Mouse (Mus musculus): ENCODE measurements around the gene Wee1.
A peak's percentile ranks its signal among the peaks of the same experiment; 100 is the strongest.
"Not testable (repeated sequence)": the region's sequence is repeated elsewhere in the genome, so short reads cannot be mapped to it uniquely, and the experiment has no call there.

Gene Wee1

DNA sequence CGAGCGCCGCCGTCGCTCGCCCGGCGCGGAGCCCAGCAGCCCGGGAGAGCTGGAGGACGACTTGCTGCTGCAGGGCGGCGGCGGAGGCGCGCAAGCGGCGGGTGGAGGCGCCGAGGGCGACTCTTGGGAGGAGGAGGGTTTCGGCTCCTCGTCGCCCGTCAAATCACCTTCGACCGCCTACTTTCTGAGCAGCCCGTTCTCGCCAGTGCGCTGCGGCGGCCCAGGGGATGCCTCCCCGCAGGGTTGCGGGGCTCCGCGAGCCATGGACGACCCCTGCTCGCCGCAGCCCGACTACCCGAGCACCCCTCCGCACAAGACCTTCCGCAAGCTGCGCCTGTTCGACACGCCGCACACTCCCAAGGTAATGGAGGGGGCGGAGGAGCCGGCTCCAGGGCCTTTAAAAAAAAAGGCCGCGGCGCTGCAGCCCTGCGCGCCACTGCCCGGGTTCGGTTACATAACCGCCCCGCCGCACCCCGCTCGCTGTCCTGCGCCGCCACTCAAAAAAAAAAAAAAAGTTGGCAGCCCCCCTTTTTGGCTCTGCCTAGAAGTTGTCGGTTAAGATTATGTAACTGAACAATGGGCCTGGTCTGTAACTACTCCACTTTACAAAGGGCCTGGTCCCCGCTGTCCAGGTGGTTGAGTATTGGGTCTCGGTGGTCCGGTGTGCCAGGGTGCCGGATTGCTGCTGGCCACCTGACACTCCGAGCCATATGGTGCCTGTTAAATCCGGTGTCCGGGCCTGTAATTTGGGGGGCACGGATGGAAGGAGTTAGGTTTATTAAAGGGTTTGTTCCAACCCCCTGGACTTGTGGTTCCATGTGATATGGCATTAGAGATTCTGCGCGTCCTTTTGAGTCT, 948 bp downstream of the Wee1 start:
- peak; percentile 34 for DNase-seq (ENCODE audit: low spot score)

GRCm38 (mm10) chr7:110123844-110124555, 2.2 kb downstream of the Wee1 start:
- no peak for DNase-seq (ENCODE audit: low spot score)

- no peak for DNase-seq (ENCODE audit: low spot score)
Observed at GRCm38 (mm10) chr7:110128566-110128965, 6.7 kb downstream of the Wee1 start.

DNA sequence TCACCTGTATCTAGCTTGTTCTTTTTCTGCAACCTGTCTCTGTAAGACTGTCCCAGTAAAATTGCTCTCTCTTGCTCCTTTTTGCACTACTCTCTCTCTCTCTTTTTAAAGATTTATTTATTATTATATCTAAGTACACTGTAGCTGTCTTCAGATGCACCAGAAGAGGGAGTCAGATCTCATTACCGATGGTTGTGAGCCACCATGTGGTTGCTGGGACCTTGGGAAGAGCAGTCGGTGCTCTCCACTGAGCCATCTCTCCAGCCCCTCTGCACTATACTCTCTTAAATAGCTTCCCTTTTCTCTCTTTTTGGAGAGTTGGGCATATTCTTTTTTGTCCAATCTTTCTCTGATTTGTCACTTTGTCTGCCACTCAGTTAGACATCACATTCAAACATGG, 10.4 kb downstream of the Wee1 start:
- not testable (repeated sequence) for DNase-seq (ENCODE audit: low spot score)

GRCm38 (mm10) chr7:110133988-110134387, 12.1 kb downstream of the Wee1 start:
- no peak for DNase-seq (ENCODE audit: low spot score)

DNA sequence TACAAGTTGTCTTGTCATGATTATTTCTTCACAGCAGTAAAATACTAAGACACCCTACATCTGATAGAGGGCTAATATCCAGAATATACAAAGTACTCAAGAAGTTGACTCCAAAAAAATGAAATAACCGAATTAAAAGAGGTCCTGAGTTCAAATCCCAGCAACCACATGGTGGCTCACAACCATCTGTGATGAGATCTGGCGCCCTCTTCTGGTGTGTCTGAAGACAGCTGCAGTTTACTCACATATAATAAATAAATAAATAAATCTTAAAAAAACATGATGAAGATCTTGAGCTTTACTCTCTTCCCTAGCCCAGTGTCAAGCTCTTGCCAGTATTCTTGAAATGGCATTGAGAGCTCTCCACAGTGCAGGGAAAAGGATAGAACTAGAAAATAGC, 16.7 kb downstream of the Wee1 start:
- DNase-seq (ENCODE audit: low spot score): no peak

DNA sequence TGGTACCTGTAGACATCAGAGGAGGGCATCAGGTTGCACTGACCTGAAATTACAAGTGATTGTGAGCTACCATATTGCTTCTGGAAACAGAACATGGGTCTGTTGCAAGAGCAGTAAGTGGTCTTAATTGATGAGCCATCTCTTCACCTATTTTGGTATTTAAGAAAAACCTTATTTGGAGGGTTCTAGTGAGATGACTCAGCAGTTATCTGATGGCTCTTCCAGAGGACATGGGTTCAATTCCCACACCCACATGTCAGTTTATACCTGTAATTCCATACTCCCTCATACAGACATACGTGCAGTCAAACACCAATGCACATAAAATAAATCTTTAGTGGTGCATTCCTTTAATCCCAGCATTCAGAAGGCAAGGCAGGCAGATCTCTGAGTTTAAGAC, 22.0 kb downstream of the Wee1 start:
- no peak for DNase-seq (ENCODE audit: low spot score)

GRCm38 (mm10) chr7:110152891-110153290, 31.0 kb downstream of the Wee1 start:
- no peak for DNase-seq (ENCODE audit: low spot score)

DNA sequence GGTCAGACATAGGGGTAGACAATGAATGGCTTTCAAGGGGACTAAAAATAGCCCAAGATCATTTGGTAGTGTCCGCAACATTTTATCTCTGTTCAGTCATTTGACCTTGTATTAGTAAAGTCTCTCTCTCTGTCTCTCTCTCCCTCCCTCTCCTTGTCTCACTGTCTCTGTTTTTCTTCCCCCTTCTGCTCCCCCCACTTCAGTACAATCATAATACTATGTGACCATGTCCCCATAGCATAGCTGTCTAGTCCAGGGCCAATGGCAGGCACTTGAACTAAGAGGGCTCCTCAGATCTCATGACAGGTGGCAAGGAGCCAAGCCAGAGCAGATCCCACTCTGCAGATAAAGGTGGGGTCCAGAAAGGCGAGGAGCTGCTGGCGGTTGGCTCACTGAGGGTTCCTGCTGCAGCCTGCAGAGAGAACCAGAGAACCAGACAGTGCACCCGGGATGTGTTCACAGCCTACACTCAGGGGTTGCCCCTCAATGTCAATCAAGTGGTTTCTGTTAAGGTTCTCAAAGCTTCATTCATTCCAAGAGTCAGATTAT, 34.9 kb downstream of the Wee1 start:
- DNase-seq (ENCODE audit: low spot score): no peak

- DNase-seq (ENCODE audit: low spot score): no peak
Observed at GRCm38 (mm10) chr7:110157261-110157910, 35.5 kb downstream of the Wee1 start.

DNA sequence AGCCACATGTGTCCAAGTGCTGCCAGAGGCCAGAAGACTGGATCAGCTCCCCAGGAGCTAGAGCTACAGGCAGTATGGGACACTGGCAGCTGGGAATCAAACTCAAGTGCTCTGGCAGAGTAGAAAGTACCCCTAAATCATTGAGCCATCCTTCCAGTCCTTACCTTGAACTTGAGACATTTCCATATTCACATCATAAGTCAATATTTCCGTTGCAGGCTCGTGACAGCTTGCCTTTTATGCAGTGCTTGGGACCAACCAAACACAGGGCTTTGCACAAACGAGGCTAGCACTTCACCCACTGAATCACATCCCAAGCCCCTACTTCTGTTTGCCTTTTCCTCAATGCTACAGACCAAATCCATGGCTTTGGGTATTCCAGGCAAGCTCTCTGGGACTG, 36.2 kb downstream of the Wee1 start:
- no peak for DNase-seq (ENCODE audit: low spot score)

DNA sequence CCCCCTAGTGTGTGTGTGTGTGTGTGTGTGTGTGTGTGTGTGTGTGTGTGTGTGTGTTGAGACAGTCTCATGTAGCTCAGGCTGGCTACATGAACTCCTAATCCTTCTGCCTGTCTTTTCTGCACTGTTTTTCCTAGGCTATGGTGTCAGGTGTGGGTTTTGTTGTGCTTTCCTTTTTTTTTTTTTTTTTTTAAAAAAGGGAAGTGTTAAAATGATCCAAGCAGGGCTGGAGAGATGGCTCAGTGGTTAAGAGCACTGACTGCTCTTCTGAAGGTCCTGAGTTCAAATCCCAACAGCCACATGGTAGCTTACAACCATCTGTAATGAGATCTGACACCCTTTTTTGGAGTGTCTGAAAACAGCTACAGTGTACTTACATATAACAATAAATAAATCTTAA, 38.3 kb downstream of the Wee1 start:
- not testable (repeated sequence) for DNase-seq (ENCODE audit: low spot score)

- no peak for DNase-seq (ENCODE audit: low spot score)
Observed at GRCm38 (mm10) chr7:110160601-110161000, 38.8 kb downstream of the Wee1 start.

DNA sequence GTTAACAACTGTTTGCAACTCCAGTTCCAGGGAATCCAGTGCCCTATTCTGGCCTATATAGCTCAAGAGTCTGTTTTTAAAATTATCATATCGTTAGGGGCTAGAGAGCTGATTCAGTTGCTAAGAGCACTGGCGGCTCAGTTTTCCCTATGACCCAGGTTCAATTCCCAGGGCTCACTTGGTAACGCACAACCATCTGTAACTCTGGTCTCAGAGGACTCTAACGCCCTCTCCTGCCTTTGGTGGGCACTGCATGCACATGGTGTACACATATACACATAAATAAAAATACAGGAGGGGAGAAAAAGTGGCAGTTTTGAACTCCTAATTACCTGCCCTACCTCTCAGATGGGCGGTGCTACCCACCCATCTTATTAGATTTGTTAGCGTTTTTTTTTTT, 41.2 kb downstream of the Wee1 start:
- no peak for DNase-seq (ENCODE audit: low spot score)

GRCm38 (mm10) chr7:110164103-110164681, 42.3 kb downstream of the Wee1 start:
- DNase-seq (ENCODE audit: low spot score): peak; percentile 44

DNA sequence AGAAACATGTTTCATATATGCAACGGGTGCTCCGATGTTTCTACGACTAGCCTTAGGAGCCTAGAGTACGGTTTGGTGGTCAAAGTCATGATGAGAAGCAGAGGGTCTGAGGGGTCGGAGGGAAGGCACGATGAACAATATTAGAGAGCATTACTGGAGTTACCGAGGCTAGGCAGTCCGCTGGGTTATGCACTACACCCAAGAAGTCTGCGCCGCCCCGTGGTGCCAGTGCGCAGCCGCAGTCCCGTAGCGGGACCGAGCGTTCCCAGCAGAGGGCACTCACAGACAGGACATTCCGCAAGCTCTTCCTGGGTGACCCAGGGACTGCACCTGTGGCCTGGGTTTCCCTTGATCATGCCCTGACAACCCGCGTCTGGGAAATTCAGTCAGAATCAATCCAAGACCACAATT, 42.9 kb downstream of the Wee1 start:
- DNase-seq (ENCODE audit: low spot score): peak; percentile 88

DNA sequence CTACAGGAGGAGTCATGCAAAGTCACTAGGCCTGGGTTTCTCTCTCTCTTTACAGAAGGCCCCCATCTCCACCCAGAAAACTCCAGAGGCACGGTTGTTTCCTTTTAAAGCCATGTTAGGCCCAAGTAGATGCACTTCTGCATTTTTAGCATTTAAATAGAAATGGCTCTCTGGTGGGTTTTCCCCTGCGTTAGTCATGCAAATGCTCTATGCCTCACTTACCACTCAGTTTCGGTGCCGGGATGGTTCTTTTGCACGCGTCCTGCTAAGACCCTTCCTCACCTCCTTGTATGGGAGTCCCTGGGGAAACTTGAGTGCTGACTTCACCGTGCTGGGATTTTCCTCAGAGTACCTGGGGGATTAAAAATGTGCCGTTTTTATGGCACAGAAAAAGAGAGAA, 44.4 kb downstream of the Wee1 start:
- DNase-seq (ENCODE audit: low spot score): no peak

DNA sequence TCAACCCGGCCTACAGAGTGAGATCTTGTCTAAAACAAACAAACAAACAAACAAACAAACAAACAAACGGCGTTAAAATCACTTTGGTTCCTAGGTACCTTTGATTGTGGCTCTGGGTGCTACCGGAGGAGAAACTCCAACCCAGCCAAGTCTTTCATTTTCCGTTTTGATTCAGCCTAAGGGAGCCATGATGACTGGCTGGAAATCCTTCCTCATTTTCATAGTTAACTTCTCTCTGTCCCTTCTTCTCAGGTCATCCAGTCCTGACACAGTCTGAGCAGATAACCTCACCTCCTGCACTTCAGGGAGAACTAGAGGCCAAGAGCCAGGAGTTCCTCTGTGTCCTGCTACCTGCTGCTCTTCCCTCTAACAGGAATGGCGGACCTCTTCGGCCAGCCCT, 57.4 kb downstream of the Wee1 start:
- no peak for DNase-seq (ENCODE audit: low spot score)

DNA sequence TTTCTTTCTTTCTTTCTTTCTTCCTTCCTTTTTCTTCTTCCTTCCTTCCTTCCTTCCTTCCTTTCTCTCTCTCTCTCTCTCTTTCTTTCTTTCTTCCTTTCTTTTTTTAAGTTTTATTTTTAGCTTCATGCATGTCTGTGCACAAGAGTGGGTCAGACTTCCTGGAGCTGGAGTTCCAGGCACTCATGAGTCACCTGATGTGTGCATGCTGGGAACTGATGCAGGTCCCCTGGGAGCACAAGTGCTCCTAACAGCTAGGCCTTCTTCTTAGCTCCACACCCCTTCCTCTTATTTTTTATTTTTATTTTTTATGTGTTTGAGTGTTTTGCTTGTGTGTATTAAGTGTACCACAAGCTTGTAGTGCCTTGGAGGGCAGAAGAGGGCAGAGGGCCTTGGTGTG, 58.8 kb downstream of the Wee1 start:
- DNase-seq (ENCODE audit: low spot score): no peak

- no peak for DNase-seq (ENCODE audit: low spot score)
Observed at GRCm38 (mm10) chr7:110181446-110181845, 59.6 kb downstream of the Wee1 start.

DNA sequence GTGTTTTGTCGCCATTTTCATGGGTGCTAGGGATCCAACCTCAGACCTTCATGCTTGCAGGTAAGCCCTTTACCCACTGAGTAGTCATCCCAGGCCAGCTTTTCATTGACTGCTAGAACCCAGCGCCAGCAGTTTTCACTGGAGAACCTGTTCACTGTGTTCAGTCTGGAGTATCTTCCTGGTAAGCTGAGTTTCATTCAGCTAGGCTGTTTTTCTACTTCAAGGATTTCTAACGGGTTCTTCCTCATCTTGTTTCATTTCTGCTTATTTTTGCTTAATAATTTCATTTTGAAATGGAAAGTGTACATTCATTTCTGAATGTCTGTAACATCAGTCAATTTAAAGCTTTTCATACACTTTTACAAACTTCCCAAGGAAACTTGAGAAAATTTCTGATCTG, 62.8 kb downstream of the Wee1 start:
- no peak for DNase-seq (ENCODE audit: low spot score)

DNA sequence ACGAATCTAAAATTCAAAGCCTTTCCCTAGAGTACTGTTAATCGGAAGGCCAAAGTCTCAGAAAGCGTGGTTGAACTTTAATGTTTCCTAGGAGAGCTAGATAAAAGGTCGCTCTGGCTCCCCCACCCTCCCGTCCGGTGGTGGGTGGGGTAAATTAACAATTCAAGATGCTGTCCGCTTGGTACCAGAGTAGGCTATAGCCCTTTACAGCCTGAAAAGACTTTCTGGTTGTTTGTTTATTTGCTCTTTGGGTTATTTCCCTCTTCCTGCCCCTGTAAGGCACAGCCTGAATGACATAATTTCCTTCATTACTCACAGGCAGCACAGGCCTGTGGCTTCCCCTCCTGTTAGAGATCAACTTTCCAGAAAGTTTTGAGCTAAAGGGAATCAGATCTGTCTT, 68.1 kb downstream of the Wee1 start:
- DNase-seq (ENCODE audit: low spot score): no peak
